Mouse (Mus musculus): ENCODE measurements around the gene Pla2g4a. TPM values are rescaled to one million over a fixed set of nuclear protein-coding genes. Genes with fewer than 3 reads are reported as not detected.

The Pla2g4a gene
- polyA plus RNA-seq, 1 experiment from 2014 or later, result 11.0 TPM

Other genes starting within 250 kb of the Pla2g4a start
- 0.03 and 0.06 TPM in 2 replicates for gene Ptgs2, start 138.7 kb upstream of the Pla2g4a start, polyA plus RNA-seq (2015; fragmentation: Nextera tagmentation; extraction: Ambion mirVana)